Mouse (Mus musculus): Measurements from ENCODE around the gene Kcnk7.

Kcnk7 gene

DNA sequence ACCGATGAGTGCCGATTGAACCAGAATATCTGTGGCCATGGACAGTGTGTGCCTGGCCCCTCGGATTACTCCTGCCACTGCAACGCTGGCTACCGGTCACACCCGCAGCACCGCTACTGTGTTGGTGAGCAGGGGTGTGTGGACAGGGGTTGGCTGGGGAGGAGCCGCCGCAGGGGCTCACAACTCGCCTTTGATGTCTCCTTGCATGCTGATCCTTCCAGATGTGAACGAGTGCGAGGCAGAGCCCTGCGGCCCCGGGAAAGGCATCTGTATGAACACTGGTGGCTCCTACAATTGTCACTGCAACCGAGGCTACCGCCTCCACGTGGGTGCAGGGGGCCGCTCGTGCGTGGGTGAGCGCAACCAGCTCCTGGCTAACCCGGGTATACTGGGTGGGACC is 46.8 kb downstream of the Kcnk7 start:
- TF ChIP-seq GATA4 (IDR thresholded peaks at IDR 0.05; ENCODE audit: insufficient replicate concordance, low read length), result no peak

DNA sequence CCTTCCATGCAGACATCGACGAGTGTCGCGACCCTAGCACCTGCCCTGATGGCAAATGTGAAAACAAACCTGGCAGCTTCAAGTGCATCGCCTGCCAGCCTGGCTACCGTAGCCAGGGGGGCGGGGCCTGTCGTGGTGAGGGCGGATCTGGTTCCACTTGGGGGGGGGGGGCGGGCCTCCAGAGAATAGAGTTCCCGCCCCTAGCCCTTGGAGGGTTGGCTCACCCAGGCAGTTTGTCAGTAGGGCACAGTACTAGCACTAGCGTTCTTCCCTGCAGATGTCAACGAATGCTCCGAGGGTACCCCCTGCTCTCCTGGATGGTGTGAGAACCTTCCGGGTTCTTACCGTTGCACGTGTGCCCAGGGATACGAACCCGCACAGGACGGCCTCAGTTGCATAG is 47.6 kb downstream of the Kcnk7 start:
- TF ChIP-seq GATA4 (IDR thresholded peaks at IDR 0.05; ENCODE audit: insufficient replicate concordance, low read length), result no peak

DNA sequence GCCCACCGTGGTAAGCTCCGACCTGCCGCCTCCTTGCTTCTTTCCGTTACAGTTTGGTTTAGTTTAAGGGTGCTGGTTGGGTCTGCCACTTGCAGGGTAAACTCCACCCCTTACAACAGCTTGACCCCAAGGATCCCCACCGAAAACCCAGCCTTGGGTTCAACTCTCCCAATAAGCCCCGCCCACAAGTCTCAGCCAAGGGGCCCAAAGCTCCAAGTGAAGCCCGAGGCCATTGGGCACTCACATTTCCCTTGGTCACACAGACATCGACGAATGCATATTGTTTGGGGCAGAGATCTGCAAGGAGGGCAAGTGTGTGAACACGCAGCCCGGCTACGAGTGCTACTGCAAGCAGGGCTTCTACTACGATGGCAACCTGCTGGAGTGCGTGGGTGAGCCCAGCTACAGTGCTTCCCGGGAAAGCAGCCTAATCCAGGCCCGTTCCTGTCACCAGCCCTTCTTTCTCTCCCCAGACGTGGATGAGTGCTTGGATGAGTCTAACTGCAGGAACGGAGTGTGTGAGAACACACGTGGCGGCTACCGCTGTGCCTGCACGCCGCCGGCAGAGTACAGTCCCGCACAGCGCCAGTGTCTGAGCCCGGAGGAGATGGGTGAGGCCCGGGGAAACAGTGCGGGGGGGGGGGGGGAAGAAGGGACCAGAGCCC is 52.3 kb downstream of the Kcnk7 start:
- no peak for TF ChIP-seq GATA4 (IDR thresholded peaks at IDR 0.05; ENCODE audit: insufficient replicate concordance, low read length)
